Mouse (Mus musculus) heart, postnatal 0 days (tissue): ENCODE results near the gene Cep295nl.

ENCODE experiments used
- CTCF ChIP-seq: IDR thresholded peaks from 2 replicates; pipeline ENCODE4 v1.5.1; 2016; ENCODE audit warnings: antibody characterized with exemption, control low read depth, low read depth
- EP300 ChIP-seq: IDR thresholded peaks from 2 replicates; pipeline ENCODE4 v1.6.1; 2016; ENCODE audit warnings: antibody characterized with exemption, low read depth

DNA sequence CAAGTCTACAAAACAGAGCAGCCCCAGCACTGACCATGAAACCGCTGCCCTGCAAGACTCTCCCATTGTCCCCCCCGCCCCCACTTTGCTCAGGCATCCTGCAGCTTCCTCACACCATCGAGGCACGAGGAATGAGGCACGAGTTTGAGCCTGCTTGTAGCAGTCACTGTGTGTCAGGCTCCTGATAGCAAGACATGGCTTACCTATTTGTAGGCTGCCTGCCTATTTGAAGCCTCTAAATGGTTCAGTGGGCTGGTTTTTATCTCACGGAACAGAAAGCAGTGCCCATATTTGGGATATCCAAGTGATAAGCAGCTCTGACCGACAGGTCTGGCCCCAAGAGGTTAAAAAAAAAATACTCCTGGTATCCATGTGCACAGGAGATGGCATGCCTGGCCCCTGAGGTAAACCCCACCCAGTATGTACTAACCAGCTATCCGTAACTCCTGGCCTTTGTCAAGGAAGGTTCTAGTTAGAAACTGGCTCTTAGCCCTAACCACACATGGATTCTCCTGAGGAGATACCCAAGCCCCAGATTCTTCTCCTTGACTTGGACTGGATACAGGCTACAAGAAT, 26.0 kb downstream of the Cep295nl start:
- TF ChIP-seq CTCF: no peak
- no peak for TF ChIP-seq EP300
